Mouse (Mus musculus) bone marrow, adult 2 months (tissue): ENCODE measurements around the gene Ube2m.

Experiments used
- CTCF ChIP-seq: fragments of 200-500 bp; IDR thresholded peaks from 2 replicates; pipeline ENCODE4 v1.5.1; 2011; ENCODE audit warnings: low read length, control low read depth; ENCODE audit not compliant: control insufficient read depth, insufficient read depth
- POLR2A ChIP-seq: fragments of 200-500 bp; IDR thresholded peaks from 2 replicates; pipeline ENCODE4 v1.6.1; 2011; ENCODE audit warnings: low read depth, mild to moderate bottlenecking, control low read depth, low read length, borderline replicate concordance; ENCODE audit not compliant: control insufficient read depth

DNA sequence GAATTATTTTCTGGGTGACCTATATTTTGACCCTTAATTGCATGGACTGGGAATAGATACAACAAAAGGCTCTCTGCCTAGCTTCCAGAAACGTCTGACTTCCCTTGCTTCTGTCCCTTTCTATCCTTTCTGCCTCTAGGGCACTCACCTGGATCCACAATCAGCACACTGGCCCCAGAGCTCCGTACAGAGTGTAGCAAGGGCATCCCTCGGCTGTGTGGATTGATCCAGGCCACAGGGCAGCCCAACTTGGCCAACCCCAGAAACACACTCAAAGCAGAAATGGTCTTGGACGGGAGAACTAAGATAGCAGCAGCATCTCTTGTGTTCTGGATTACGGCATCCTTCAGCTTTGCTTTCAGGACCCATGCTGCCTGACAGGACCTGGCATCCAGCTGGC lies 40.8 kb downstream of the Ube2m start:
- TF ChIP-seq CTCF (no peak), POLR2A (no peak)
